Mouse (Mus musculus) neural tube, embryonic 12.5 days (tissue): ENCODE results near the gene Kat8. TPM values are rescaled to one million over a fixed set of nuclear protein-coding genes. Genes with fewer than 3 reads are reported as not detected.

ENCODE experiments used
- ATAC-seq: fragments of 200-750 bp; cut with Nextera tagmentation; 2 replicates; pipeline ENCODE4 v1.8.0; 2017; ENCODE audit warnings: low read depth, mild to moderate bottlenecking, moderate TSS enrichment, moderate library complexity; ENCODE audit not compliant: low FRiP score
- H3K27ac ChIP-seq: fragments of 300-500 bp; sonication (generic); 2 replicates; pipeline ENCODE4 v1.5.1; 2016
- H3K27me3 ChIP-seq: fragments of 300-500 bp; sonication (generic); replicated peaks from 2 replicates; pipeline ENCODE4 v1.6.1; 2016; ENCODE audit warnings: mild to moderate bottlenecking
- H3K36me3 ChIP-seq: fragments of 300-500 bp; sonication (generic); 2 replicates; pipeline ENCODE4 v1.6.1; 2016; ENCODE audit warnings: mild to moderate bottlenecking
- H3K4me1 ChIP-seq: fragments of 300-500 bp; sonication (generic); 2 replicates; pipeline ENCODE4 v1.6.1; 2016
- H3K4me2 ChIP-seq: fragments of 300-500 bp; sonication (generic); replicated peaks from 2 replicates; pipeline ENCODE4 v1.6.1; 2016; ENCODE audit warnings: mild to moderate bottlenecking
- H3K4me3 ChIP-seq: fragments of 300-500 bp; sonication (generic); 2 replicates; pipeline ENCODE4 v1.5.1; 2016
- H3K9ac ChIP-seq: fragments of 300-500 bp; sonication (generic); 2 replicates; pipeline ENCODE4 v1.6.1; 2016; ENCODE audit warnings: mild to moderate bottlenecking
- H3K9me3 ChIP-seq: fragments of 300-500 bp; sonication (generic); 2 replicates; pipeline ENCODE4 v1.6.1; 2016; ENCODE audit warnings: mild to moderate bottlenecking
- WGBS: fragments of 180-500 bp; shearing (Covaris S2); methylation state at CpG from one replicate; pipeline ENCODE4 v1.1.7; 2016; 5-methylcytosine and 5-hydroxymethylcytosine counted together
- polyA plus RNA-seq: library from polyadenylated mRNA; unstranded; fragments of >200 nt; fragmentation: Nextera tagmentation; extraction: Ambion mirVana; gene quantifications from 2 replicates; pipeline ENCODE4 v1.2.1, GENCODE M21; 2016

Kat8 gene
- polyA plus RNA-seq, 1 experiment from 2014 or later = 50.9 TPM

- Histone ChIP-seq H3K9ac (no peak overlapping the region), H3K4me1 (peaks cover 2% of the 10 kb centered on the region), H3K4me3 (no peak overlapping the region), H3K27ac (no peak overlapping the region), H3K36me3 (peaks cover 91% of the 10 kb centered on the region), H3K27me3 (no peaks in the 10 kb centered on the region), H3K4me2 (no peak overlapping the region), H3K9me3 (no peaks in the 10 kb centered on the region)
- WGBS = 90% methylated on average over 2 of the region's 2 CpGs
- ATAC-seq = no peak
Measured at GRCm38 (mm10) chr7:127974413-127974930, 62.2 kb downstream of the Kat8 start.

Other genes with a start within 250 kb of the Kat8 start
- gene Bcl7c, start 203.6 kb upstream of the Kat8 start, polyA plus RNA-seq = 71.1 and 74.7 TPM in 2 replicates
- gene Ctf1, start 199.8 kb upstream of the Kat8 start, polyA plus RNA-seq = 5.8 TPM in 2 replicates
- gene Ctf2, start 180.3 kb upstream of the Kat8 start, polyA plus RNA-seq = 0.22 and 0.28 TPM in 2 replicates
- gene Fbxl19, start 168.0 kb upstream of the Kat8 start, polyA plus RNA-seq = 10.2 and 13.0 TPM in 2 replicates
- 7.9 and 9.9 TPM in 2 replicates for gene Orai3, start 142.7 kb upstream of the Kat8 start, polyA plus RNA-seq
- gene Setd1a, start 135.8 kb upstream of the Kat8 start, polyA plus RNA-seq = 20.3 and 22.5 TPM in 2 replicates
- not detected in 2 replicates for gene Gm49388, start 126.9 kb upstream of the Kat8 start, polyA plus RNA-seq
- gene Hsd3b7, start 111.9 kb upstream of the Kat8 start, polyA plus RNA-seq = 7.8 and 9.0 TPM in 2 replicates
- gene Stx4a, start 88.2 kb upstream of the Kat8 start, polyA plus RNA-seq = 19.2 and 19.3 TPM in 2 replicates
- gene Stx1b, start 88.0 kb upstream of the Kat8 start, polyA plus RNA-seq = 19.0 and 19.2 TPM in 2 replicates
- gene Zfp646, start 36.3 kb upstream of the Kat8 start, polyA plus RNA-seq = 18.1 and 19.5 TPM in 2 replicates
- 34.7 and 38.9 TPM in 2 replicates for gene Zfp668, start 35.7 kb upstream of the Kat8 start, polyA plus RNA-seq
- gene Prss53, start 21.5 kb upstream of the Kat8 start, polyA plus RNA-seq = 0.98 and 1.1 TPM in 2 replicates
- not detected in 2 replicates for gene Gm21974, start 17.1 kb upstream of the Kat8 start, polyA plus RNA-seq
- 55.2 and 57.5 TPM in 2 replicates for gene Vkorc1, start 16.9 kb upstream of the Kat8 start, polyA plus RNA-seq
- gene Bckdk, start 8.4 kb upstream of the Kat8 start, polyA plus RNA-seq = 74.1 and 79.1 TPM in 2 replicates
- 0.58 and 1.1 TPM in 2 replicates for gene Prss8, start 17.6 kb downstream of the Kat8 start, polyA plus RNA-seq
- gene Prss36, start 34.2 kb downstream of the Kat8 start, polyA plus RNA-seq = 9.2 and 12.2 TPM in 2 replicates
- gene Fus, start 54.9 kb downstream of the Kat8 start, polyA plus RNA-seq = 481 and 511 TPM in 2 replicates
- 6.5 and 6.9 TPM in 2 replicates for gene Pycard, start 81.4 kb downstream of the Kat8 start, polyA plus RNA-seq
- 0.23 TPM in 1 of 2 replicates, not detected in the other for gene Trim72, start 91.4 kb downstream of the Kat8 start, polyA plus RNA-seq
- gene Itgam, start 150.1 kb downstream of the Kat8 start, polyA plus RNA-seq = 0.91 and 1.1 TPM in 2 replicates
- not detected in 2 replicates for gene Gm49368, start 150.2 kb downstream of the Kat8 start, polyA plus RNA-seq
- not detected in 2 replicates for gene Itgax, start 217.0 kb downstream of the Kat8 start, polyA plus RNA-seq
- gene Itgad, start 241.9 kb downstream of the Kat8 start, polyA plus RNA-seq = not detected in 2 replicates